Mouse (Mus musculus) adrenal gland, postnatal 4 days (tissue): ENCODE data around the gene Ctps2. TPM values are rescaled to one million over a fixed set of nuclear protein-coding genes. Genes with fewer than 3 reads are reported as not detected.

Experiments
- DNase-seq, 2 experiments: peaks; one replicate each; pipeline ENCODE4 v3.0.0; 2021 to 2022; ENCODE audit warnings: low spot score in 2 of 2, mixed read lengths in 2 of 2
- microRNA-seq: library from miRNA; unstranded; fragments of <30 nt; microRNA quantifications from one replicate; pipeline ENCODE4 v1.2.0, GENCODE M21; 2021
- total RNA-seq, 2 experiments: library from RNA; stranded (reverse); gene quantifications; 2 replicates each; pipeline ENCODE4 v1.2.3; 2021

Ctps2 gene
- total RNA-seq, 2 experiments from 2014 or later = 118 to 126 TPM

DNA sequence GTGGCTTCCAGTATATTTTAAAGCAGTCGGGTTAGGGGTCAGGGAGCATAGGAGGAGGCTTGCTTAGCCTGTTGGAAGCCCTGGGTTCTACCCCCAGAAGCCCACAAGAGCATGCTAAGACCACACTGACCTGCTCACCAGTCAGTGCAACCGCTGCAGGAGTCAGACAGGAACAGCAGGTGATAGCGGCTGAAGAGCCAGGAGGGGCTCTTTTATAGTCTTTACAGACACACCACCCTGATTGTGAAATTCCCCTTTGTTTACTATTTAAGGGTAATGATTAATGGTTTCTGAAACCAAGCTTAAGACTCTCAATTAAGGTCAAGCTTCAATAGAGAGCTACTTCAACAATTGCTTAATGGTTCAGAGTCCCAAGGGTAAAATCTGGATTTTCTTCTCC, 63.3 kb downstream of the Ctps2 start, which contains the start of gene S100g:
S100g (minus strand) TSS at position 217 of the 400 bp plus-strand sequence.
- DNase-seq = no peak

DNA sequence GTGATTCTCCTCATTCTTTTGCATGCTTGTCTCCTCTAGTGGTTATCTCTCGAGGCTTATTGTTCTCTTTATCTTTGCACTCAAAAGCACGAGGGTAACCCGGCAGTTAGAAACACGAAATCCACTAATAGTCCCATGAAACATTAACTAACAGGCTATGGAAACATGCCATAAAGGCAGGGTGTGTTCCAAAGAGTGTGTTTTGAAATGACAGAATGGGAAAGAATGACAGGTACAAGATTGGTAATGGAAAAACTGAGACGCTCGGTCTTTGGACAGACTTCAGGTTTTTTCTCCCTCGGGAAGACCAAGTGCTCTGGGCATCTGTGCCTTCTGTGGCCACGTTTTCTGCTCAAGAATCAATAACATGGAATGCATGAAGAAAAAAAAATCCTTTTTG, 66.4 kb downstream of the Ctps2 start:
- no peak for DNase-seq

DNA sequence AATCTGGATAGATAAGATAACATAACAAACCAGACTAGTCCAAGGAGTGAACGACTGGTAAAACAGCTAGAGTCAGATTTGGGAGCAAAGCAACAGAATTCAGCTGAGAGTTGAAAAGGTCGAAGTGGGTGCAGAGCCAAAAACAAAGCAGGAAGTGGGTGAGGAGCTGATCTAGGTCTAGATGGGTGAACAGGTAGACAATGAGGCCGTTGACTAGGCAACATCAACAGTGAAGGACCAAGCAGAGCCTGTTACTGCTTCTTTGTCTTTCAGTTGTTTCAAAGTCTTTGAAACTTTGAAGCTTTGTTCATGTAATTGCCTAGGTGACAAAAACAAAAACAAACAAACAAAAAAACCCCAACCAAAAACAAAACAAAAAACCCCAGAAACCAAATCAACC, 75.2 kb downstream of the Ctps2 start:
- DNase-seq = no peak

DNA sequence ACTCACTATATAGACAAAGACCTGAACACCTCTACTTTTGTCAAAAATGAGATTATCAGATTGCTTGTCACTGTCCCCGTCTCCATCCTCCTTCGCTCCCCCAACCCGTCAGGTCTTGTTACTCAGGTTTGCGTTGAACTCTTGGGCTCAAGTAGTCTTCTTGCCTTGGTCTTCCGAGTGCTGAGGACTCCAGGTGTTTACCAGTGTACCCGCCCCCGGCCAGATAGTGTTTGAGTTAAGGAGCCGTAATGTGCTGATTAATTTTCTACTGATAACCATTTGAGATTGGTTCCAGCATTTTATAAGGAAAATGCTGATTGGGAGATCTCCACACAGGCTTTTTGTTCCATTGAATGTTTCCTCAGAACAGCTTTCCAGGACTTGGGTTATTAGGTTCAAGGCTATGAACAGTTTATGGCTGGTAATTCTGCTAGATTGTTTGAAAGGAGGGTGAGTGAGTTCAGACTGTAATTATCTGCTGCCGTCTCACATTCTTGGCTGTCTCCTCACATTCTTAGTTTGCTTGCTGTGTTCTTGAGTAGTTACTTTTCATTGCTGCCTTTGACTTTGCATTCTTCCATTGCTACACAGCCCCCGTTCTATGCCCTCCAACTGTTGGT, 85.9 kb downstream of the Ctps2 start:
- no peak for DNase-seq

DNA sequence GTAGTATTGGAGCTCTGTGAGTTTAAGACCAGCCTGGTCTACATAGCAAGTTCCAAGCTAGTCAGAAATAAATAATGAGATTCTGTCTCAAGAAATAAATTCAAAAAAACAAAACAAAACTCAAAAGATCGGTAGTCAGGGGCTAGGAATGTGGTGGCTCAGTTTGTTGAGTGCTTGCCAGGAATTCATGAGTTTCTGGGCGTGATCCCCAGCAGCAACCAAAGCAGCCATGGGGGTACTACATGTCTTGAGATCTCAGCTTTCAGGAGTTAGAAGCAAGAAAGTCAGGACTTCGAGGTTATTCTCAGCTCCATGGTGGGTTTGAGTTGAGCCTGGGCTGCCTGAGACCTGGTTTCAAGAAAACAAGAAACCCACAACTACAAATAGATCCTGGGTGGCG, 90.4 kb downstream of the Ctps2 start:
- no peak for DNase-seq

DNA sequence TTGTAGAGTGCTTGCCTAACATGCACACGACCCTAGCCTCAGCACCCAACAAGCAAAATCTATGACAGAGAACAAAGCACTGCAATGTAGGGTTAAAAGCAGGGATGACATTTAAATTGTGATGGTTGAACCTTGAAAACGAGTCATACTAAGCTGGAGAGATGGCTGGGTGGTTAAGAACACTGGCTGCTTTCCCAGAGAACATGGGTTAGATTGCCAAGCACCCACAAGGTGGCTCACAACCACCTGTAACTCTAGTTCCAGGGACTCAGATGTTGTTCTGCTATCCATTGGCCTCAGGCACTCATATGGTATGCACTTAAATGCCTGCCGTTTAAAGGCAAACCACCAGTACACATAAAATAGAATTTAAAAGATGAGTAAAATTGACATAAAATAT, 91.1 kb downstream of the Ctps2 start:
- DNase-seq = no peak

DNA sequence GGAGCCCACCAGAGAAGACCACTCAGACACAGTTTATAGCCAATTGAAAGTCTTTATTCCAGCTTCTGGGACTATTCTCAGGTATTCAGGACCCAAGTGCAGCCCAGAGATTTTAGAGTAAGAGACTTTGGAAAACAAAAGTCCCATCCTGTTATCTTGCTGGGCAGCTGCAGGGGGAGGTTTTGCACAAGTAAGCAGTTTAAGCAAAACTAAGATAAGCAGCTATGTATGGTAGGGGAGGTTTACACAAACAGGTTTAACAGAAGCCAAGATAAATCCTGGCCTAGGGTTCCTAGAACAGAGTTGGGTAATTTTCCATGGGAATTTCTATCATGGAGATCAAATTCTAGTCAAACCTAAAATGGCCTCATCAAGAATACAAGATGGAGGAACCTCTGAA, 126.8 kb downstream of the Ctps2 start:
- no peak for DNase-seq

DNA sequence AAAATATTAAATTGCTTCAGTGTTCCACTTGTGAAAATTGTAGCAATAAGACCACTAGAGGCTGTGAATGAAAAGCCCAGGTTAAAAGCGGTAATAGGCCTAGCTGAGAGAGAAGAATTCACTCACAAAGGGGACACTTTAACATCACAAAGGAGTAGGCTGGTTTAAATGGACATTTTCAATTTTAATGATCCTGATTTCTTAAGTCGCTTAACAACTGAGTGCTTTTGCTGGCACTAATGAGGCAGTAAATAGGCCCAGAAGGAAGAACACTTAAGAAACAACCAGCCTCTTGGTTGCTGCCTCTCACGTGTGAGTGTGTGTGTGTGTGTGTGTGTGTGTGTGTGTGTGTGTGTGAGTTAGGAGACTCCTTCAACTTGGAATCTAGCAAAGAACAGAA, 137.7 kb downstream of the Ctps2 start:
- DNase-seq = no peak

DNA sequence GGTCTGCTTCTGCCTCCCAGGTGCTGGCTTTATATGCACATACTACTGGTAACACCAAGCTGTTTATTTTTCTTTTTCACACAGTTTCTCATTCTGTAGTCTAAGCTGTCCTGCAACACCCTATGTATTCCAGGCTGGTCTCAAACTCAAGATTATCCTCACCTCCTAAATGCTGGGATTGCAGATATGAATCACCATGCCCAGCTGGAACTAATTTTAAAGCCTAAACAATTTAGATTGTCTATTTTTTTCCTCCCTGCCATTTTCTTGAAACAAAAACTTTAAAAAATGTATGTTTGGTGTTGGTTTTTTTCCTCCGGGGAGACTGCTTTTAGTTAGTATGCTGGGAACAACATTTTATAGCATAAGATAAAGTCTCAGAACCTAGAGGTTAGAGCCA, 141.7 kb downstream of the Ctps2 start:
- no peak for DNase-seq

DNA sequence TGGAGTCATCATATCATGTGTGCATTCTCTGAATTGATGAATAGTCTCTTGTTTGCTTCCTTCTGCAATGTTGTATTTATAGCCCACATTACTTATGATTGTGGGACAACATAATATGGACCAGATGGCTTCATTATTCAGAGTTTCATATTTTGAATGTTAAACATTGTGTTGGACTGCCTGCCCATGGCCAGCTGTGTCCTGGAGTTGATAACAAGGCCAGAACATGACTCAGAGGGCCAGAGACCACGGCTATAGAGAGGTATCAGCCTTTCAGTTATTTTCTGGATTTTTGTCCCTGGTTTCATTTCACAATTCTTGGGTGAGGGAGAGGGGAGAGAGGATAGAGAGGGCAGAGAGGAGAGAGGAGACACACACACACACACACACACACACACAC, 162.9 kb downstream of the Ctps2 start:
- no peak for DNase-seq

Small RNA genes within 50 kb of the gene (microRNA-seq; reads per million reads assigned to microRNA genes)
- not detected for gene Mir3473a

Other genes with a start within 250 kb of the Ctps2 start
- 100 to 1,000 TPM; 243 to 252 TPM for gene Rbbp7, start 140.8 kb upstream of the Ctps2 start, total RNA-seq
- gene Txlng, start 71.8 kb upstream of the Ctps2 start, total RNA-seq = 10 to 100 TPM; 19.6 to 20.8 TPM
- 10 to 100 TPM; 62.3 to 64.4 TPM for gene Syap1, start 12.8 kb upstream of the Ctps2 start, total RNA-seq
- 10 to 100 TPM in 1 of 2 experiments, not detected in 1; 82.1 TPM for gene S100g, start 63.4 kb downstream of the Ctps2 start, total RNA-seq